Mouse (Mus musculus): Measurements from ENCODE around the gene Htra1.

- TF ChIP-seq MAX (IDR thresholded peaks at IDR 0.05) = no peak
- no peak for TF ChIP-seq CTCF (IDR thresholded peaks at IDR 0.05; ENCODE audit: control insufficient read depth, insufficient read depth, insufficient read length)
Observed at GRCm38 (mm10) chr7:130938005-130938404, 2.1 kb downstream of the Htra1 start.
